Mouse (Mus musculus) ES-E14 (cell line): ENCODE measurements around the gene Zfx.

Experiments
- ZC3H11A ChIP-seq: IDR thresholded peaks from 2 replicates; pipeline ENCODE4 v1.6.1; 2012; ENCODE audit warnings: low read depth, mild to moderate bottlenecking, inconsistent platforms, low read length, borderline replicate concordance
- ZNF384 ChIP-seq: IDR thresholded peaks from 2 replicates; pipeline ENCODE4 v1.6.1; 2012; ENCODE audit warnings: low read depth, low read length, inconsistent platforms

- TF ChIP-seq ZNF384: no peak
- no peak for TF ChIP-seq ZC3H11A
These were observed 16.6 kb upstream of the Zfx start for GRCm38 (mm10) chrX:94140080-94140479.
